Mouse (Mus musculus) brain, embryonic 14.5 days (tissue): ENCODE measurements around the gene Cers5. TPM values are rescaled to one million over a fixed set of nuclear protein-coding genes. Genes with fewer than 3 reads are reported as not detected.
A peak's percentile ranks its signal among the peaks of the same experiment; 100 is the strongest.

Experiments used
- DNase-seq: peaks from one replicate; pipeline ENCODE4 v3.0.0-alpha.2; 2011; ENCODE audit warnings: low read depth
- CTCF ChIP-seq: fragments of 200-500 bp; IDR thresholded peaks from 2 replicates; pipeline ENCODE4 v1.5.1; 2012; ENCODE audit warnings: inconsistent platforms, mild to moderate bottlenecking, moderate library complexity, borderline replicate concordance; ENCODE audit not compliant: insufficient read depth, insufficient read length; ENCODE audit errors: extremely low read depth
- POLR2A ChIP-seq: fragments of 200-500 bp; IDR thresholded peaks from 2 replicates; pipeline ENCODE4 v1.6.1; 2012; ENCODE audit warnings: mild to moderate bottlenecking, inconsistent platforms, borderline replicate concordance; ENCODE audit not compliant: poor library complexity, insufficient read depth, insufficient read length, severe bottlenecking; ENCODE audit errors: extremely low read depth
- polyA plus RNA-seq: library from polyadenylated mRNA; depleted of rRNA; stranded (reverse); fragments of >200 nt; gene quantifications from 2 replicates; pipeline ENCODE4 v1.2.3, GENCODE M21; 2012; rRNA removed

Gene Cers5
- polyA plus RNA-seq, 1 experiment = 69.4 TPM

DNA sequence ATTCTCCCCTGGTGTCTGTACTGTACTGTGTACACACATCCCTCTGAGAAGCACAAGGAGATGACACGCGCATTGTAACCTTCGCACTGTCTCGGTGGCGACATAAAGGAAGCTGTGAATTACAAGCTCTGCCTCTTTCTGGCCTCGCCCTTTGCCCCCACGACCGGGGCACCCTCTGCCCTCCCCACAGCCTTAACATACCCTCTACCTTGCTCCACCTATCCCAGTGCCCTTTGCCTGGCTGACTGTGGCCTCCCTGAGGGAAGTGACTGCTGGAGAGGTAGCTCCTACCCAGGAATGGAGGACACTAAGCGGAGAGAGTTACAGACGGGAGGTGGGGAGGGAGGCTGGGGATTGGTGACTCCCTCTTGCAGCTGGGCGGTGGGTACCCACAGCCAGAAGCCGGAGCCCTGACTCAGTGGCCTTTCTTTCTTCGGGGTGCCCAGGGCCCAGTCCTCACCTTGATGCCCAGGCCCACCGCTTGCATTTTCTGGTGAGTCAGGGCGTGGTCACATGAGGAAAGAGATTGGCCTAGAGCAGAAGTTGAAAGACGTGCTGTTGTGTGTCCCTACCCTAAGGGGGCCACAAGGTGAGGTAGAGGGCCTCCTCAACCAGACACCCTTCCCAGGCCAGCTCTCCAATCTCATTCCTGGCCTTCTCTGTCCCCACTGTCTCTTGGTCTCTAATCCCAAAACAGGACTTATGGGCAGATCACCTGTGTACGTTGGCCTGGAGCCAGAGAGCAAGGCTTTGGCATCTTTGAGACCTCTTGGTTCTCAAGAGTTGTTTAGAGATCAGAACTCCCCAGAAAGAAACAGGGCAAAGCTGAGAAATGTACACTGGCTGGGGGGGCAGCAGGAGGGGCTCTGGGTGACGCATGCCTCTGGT, 72.2 kb downstream of the Cers5 start:
- DNase-seq = no peak
- no peak for TF ChIP-seq CTCF
- TF ChIP-seq POLR2A = no peak

DNA sequence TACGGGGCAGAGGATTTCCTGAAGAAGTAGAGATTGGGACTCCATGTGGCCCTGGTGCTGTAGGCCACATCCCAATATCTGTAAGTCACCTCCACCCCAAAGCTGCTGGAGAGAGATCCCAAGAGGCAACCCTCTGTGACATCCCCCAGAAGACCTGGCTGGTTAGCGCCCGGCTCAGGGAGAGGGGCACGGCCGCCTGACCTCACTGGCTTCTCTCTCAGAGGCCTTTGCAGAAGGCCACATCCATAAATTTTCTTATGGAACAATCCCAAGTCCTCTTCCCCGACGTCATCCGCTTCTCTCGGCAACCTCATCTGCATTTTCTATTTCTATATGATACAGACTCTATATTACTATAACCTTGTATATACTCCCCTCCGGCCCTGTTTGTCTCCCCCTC, 73.0 kb downstream of the Cers5 start:
- no peak for TF ChIP-seq CTCF
- TF ChIP-seq POLR2A = no peak
- no peak for DNase-seq

DNA sequence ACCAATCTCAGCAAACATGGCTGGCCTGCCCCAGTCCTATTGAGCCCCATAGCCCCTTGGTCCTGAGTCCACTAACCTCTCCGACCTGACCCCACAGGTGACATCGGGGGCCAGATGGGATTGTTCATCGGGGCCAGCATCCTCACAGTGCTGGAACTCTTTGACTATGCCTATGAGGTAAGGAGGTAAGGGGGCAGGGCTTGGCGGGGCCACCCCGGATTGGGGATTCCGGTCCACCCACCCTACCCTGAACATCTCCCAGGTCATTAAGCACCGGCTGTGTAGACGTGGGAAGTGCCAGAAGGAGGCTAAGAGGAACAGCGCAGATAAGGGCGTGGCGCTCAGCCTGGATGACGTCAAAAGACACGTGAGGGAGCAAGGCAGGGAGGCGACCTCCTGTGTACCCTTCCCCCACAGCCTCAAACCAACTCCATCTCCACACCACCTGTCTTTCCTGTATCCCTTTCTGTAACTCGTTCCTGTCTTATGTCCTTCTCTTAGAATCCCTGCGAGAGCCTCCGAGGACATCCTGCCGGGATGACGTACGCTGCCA, 74.1 kb downstream of the Cers5 start:
- peak; percentile 12 for DNase-seq
- TF ChIP-seq CTCF = no peak
- no peak for TF ChIP-seq POLR2A

DNA sequence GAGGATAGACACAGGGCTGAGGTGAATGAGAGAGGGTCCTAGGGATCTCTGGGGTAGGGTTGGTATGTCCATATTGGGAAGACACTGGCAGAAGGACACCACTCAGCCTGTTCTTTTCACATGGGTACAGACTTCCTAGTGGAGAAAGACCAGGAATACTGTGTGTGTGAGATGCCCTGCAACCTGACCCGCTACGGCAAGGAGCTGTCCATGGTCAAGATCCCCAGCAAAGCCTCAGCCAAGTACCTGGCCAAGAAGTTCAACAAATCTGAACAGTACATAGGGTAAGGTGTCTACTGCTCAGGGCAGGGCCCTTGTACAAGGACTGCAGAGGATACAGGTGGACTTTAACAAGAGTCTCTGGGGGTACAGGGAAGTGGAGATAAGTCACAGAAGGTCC, 75.4 kb downstream of the Cers5 start:
- DNase-seq = no peak

DNA sequence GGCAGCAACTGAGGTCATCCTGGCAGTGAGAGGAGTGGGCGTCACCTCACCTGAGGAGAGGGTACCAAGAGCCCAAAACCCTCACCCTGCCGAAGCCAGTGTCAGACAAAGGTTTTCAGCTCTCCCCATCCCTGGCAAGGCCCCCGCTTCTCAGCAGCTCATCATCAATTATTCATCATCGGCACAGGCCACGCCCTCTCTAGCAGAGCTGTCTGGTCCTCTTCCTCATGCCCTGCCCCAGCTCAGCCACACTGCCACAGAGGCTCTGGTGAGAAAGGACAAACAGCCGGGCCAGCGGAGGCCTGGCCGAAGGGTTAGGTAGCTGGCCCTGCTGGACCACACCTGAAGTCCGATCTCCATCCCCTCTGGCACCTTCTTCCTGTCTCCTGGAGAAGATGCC, 80.7 kb downstream of the Cers5 start:
- no peak for DNase-seq
- TF ChIP-seq CTCF (no peak), POLR2A (no peak)

More for the DNA sequence above, 75.4 kb downstream of the Cers5 start:
- TF ChIP-seq POLR2A (no peak), CTCF (no peak)

DNA sequence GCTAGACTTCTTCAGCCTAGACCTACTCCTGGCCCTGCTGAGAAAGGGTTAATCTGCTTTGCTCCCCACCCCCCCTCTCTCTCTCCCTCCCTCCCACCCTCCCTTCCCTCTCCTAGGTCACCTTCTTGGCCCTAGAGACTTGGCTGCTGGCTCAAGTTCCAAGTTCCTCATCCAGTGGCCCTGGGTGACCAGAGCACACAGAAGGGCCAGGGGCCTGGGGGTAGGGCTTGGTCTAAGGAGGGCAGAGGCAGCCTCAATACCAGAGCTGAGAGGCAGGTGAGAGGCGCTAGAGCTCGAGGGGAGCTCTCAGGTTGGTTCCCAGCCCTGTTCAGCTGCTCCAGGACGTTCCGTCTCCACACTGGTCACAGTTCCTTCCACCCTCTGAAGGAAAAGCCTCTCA, 81.8 kb downstream of the Cers5 start:
- no peak for TF ChIP-seq POLR2A
- TF ChIP-seq CTCF = no peak
- no peak for DNase-seq

DNA sequence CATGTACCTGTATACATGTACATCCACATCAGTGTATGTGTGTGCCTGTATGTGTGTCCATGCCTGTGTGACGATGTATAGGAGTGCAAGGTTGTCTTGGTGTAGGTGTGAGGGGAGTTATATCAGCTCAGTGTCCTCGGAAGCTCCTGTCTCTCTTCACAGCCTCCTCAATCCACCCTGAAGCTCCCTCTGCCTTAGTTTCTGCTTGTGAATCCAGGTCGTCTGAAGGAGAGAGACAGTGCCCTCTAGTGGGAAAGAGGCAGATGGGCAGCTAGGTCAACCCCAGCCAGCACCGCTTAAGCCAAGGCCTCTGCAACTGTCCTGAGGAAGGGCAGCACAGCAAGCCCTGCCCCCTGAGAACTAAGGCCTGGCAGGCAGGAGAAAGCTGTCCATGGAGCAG, 84.0 kb downstream of the Cers5 start:
- TF ChIP-seq POLR2A (no peak), CTCF (peak; percentile 95)
- DNase-seq = peak; percentile 83

Other genes starting within 250 kb of the Cers5 start
- 8.3 and 15.7 TPM in 2 replicates for gene Faim2, start 244.7 kb downstream of the Cers5 start, polyA plus RNA-seq
- 0.07 and 0.08 TPM in 2 replicates for gene Aqp2, start 193.8 kb downstream of the Cers5 start, polyA plus RNA-seq
- gene Aqp5, start 182.1 kb downstream of the Cers5 start, polyA plus RNA-seq = 1.1 and 1.7 TPM in 2 replicates
- 2.8 and 4.4 TPM in 2 replicates for gene Aqp6, start 171.5 kb downstream of the Cers5 start, polyA plus RNA-seq
- gene Racgap1, start 121.2 kb downstream of the Cers5 start, polyA plus RNA-seq = 83.0 and 118 TPM in 2 replicates
- 81.2 and 114 TPM in 2 replicates for gene Asic1, start 102.5 kb downstream of the Cers5 start, polyA plus RNA-seq
- 201 and 211 TPM in 2 replicates for gene Smarcd1, start 70.8 kb downstream of the Cers5 start, polyA plus RNA-seq
- gene Gm17349, start 67.4 kb downstream of the Cers5 start, polyA plus RNA-seq = 0.86 TPM in 1 of 2 replicates, not detected in the other
- 3.4 and 4.5 TPM in 2 replicates for gene Gpd1, start 55.4 kb downstream of the Cers5 start, polyA plus RNA-seq
- gene Cox14, start 47.3 kb downstream of the Cers5 start, polyA plus RNA-seq = 149 and 249 TPM in 2 replicates
- 21.1 and 22.2 TPM in 2 replicates for gene Lima1, start 102.6 kb upstream of the Cers5 start, polyA plus RNA-seq
- 0.01 and 0.03 TPM in 2 replicates for gene Fam186a, start 194.2 kb upstream of the Cers5 start, polyA plus RNA-seq
- gene Larp4, start 197.2 kb upstream of the Cers5 start, polyA plus RNA-seq = 31.1 and 31.5 TPM in 2 replicates